Mouse (Mus musculus): Measurements from ENCODE around the gene Ngb. TPM values are rescaled to one million over a fixed set of nuclear protein-coding genes. Genes with fewer than 3 reads are reported as not detected.

The Ngb gene
- polyA plus RNA-seq, 1 experiment: 1.9 TPM

DNA sequence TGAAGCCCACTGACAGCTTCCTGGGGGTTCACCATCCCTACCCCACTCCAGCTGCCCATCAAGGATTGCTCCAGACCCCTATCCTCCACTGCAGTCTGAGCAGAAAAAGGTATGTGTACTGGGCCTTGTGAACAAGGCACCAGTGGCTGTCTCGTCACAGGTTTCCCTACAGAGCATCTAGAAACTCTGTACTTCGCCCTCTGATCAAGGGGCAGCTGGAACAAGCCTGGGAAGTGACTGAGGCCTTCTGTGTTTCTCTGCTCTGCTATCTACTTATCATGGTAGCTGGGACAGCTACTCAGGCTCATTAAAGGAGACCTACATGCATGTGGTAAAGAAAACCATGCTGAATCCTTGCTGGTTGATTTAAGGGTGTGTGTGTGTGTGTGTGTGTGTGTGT lies 12.6 kb downstream of the Ngb start:
- TF ChIP-seq POLR2A (IDR thresholded peaks at IDR 0.05; ENCODE audit: borderline replicate concordance, extremely low read depth, insufficient read depth, insufficient read length, poor library complexity, severe bottlenecking): no peak
- no peak for TF ChIP-seq CTCF (IDR thresholded peaks at IDR 0.05; ENCODE audit: borderline replicate concordance, extremely low read depth, insufficient read depth, insufficient read length)
- no peak for DNase-seq (ENCODE audit: low read depth)

DNA sequence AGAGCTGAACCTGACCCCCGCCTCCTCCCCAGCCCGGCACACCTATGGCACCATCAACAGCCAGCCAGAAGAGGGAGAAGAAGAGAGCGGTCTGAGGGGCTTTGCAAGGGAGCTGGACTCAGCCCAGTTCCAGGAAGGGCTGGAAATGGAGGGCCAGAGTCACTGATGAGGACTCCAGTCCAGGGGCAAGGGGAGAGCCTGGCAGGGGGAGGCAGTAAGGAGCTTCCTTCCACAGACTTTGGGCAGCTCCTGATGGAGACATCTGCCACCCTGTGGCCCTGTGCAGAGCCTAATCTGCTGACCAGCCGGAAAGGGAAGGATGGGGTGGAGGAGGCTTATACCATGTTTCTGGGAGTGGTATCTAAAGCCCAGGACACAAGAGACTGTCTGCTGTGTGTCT lies 13.1 kb downstream of the Ngb start:
- no peak for DNase-seq (ENCODE audit: low read depth)
- TF ChIP-seq POLR2A (IDR thresholded peaks at IDR 0.05; ENCODE audit: borderline replicate concordance, extremely low read depth, insufficient read depth, insufficient read length, poor library complexity, severe bottlenecking): no peak
- no peak for TF ChIP-seq CTCF (IDR thresholded peaks at IDR 0.05; ENCODE audit: borderline replicate concordance, extremely low read depth, insufficient read depth, insufficient read length)

DNA sequence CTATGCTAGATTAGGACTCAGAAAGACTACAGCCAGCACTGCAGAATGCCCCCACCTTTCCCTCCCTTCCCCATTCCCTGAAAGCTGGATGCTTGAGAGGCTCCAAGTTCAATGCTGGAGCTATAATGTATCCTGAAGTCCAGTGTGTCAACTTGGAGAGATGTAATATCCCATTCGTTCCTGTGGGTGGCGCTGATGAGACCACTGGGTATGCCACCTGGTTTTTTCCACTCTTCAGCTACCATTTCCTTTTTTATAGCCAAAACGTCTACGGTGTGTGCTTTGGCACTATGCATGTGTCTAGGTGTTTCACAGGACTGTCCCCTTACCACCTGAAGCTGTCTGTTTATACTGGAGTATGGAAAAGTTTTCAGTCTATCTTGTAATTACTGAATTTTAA lies 14.0 kb downstream of the Ngb start:
- no peak for DNase-seq (ENCODE audit: low read depth)
- TF ChIP-seq POLR2A (IDR thresholded peaks at IDR 0.05; ENCODE audit: borderline replicate concordance, extremely low read depth, insufficient read depth, insufficient read length, poor library complexity, severe bottlenecking) (no peak), CTCF (IDR thresholded peaks at IDR 0.05; ENCODE audit: borderline replicate concordance, extremely low read depth, insufficient read depth, insufficient read length) (peak; percentile 38; the same call in 1 of the 2 replicates)

DNA sequence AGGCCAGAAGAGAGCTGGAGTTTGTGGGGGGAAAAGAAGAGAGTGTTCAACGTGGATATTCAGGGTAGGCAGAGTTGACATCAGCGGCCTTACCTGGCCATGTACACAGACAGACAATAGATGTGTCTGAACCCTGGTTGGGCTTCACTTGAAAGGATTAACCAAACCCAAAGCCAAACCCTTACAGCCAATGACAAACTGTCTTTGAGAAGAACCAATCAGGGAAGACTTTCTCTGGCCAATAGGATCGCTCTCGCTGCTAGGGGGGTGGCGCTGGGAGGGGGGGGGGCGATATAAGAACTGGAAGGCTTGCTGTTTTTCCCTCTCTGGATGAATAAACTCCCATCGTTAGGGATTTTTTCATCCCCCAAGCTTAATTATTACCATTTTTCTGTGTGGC lies 15.1 kb downstream of the Ngb start:
- DNase-seq (ENCODE audit: low read depth): no peak
- TF ChIP-seq POLR2A (IDR thresholded peaks at IDR 0.05; ENCODE audit: borderline replicate concordance, extremely low read depth, insufficient read depth, insufficient read length, poor library complexity, severe bottlenecking) (no peak), CTCF (IDR thresholded peaks at IDR 0.05; ENCODE audit: borderline replicate concordance, extremely low read depth, insufficient read depth, insufficient read length) (no peak)

DNA sequence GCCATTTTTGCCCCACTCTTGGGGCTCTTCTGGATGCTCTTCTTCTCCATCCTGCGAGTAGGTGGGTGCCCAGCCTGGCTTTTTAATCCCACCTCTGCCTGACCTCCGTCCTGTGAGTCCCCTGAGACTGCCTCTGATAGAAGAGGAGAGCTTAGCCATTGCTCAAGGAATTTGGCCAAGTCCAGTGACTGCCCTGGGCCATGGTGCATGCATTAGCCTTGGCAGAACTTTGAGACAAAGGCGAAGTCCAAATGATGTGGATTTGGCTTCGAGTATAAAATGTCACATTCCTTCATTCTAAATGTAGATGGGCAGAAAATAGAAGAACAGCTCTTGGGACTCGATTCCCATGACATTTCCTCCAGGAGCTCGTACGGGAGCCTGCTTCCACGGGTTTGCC lies 19.5 kb downstream of the Ngb start:
- TF ChIP-seq POLR2A (IDR thresholded peaks at IDR 0.05; ENCODE audit: borderline replicate concordance, extremely low read depth, insufficient read depth, insufficient read length, poor library complexity, severe bottlenecking) (no peak), CTCF (IDR thresholded peaks at IDR 0.05; ENCODE audit: borderline replicate concordance, extremely low read depth, insufficient read depth, insufficient read length) (no peak)
- DNase-seq (ENCODE audit: low read depth): no peak

DNA sequence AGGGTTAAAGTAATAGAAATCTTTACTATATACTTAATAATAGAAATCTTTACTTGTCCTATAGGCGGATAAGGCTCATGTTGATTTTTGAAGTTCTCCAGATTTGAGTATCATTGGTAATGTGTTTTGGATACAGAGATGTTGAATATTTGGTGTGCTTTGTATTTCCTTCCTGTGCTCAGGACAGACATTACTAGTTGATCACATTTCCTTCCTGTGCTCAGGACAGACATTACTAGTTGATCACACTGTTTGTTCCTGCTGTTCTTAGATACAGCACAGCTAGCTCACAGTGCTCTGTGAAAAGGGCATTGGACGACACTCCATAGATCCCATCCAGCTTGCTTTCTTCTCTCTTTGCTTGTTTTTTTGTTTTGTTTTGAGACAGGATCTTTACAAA lies 25.7 kb downstream of the Ngb start:
- TF ChIP-seq POLR2A (IDR thresholded peaks at IDR 0.05; ENCODE audit: borderline replicate concordance, extremely low read depth, insufficient read depth, insufficient read length, poor library complexity, severe bottlenecking): no peak
- TF ChIP-seq CTCF (IDR thresholded peaks at IDR 0.05; ENCODE audit: borderline replicate concordance, extremely low read depth, insufficient read depth, insufficient read length): no peak

DNA sequence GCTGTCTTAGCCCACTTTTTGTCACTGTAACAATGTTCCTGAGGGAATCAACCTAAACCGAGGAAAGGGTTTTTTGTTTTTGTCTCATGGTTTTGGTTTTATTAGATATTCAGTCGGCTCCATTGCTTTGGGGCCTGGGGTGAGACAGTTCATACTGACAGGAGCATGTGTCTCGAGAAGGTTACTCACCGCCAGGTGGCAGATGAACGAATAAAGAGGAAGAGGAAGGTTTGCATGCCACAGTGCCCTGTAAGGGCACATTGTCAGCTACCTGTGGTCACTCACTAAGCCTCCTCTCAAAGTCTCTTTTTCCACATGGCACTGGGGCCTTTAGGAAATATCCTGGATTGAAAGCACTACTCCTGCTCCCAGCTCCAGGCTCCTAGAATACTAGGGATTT lies 31.8 kb downstream of the Ngb start:
- TF ChIP-seq CTCF (IDR thresholded peaks at IDR 0.05; ENCODE audit: borderline replicate concordance, extremely low read depth, insufficient read depth, insufficient read length) (no peak), POLR2A (IDR thresholded peaks at IDR 0.05; ENCODE audit: borderline replicate concordance, extremely low read depth, insufficient read depth, insufficient read length, poor library complexity, severe bottlenecking) (no peak)
- no peak for DNase-seq (ENCODE audit: low read depth)

More for the DNA sequence above, 25.7 kb downstream of the Ngb start:
- no peak for DNase-seq (ENCODE audit: low read depth)

DNA sequence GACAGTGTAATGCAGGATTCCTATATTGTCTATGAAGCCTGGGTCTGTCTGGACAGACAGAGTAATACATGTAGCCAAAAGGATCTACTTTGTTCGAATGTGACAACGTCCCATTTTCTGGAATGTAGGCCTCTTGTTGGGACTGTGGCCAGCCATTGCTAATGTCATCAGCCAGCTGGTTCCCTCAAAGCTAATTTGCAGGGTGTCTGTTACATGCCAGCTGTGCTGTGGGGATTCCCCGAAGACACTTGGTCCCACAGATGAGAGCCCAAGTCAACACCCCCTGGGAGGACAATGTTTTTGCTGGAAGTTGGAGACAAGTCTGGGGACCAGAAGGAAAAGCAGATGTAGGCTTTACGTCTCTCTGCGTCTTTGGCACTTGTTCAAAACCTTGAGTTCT lies 35.9 kb downstream of the Ngb start:
- TF ChIP-seq POLR2A (IDR thresholded peaks at IDR 0.05; ENCODE audit: borderline replicate concordance, extremely low read depth, insufficient read depth, insufficient read length, poor library complexity, severe bottlenecking): no peak
- peak; percentile 20 for DNase-seq (ENCODE audit: low read depth)

DNA sequence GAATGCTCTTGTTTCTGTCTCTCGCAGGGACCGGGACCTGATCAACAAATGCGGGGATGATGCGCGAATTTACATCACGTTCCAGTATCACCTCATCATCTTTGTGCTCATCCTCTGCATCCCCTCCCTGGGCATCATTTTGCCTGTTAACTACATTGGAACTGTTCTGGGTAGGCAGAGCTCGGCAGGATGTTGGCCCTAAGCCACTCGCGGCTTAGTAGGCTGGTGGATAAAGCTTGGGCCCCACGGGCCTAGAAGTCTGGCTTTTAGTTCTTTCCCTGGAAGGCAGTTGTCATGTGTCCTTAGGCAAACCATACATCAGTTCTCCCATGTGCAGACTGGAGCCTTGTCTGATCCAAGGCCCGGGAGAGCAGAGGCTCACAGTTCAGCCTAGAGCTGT lies 36.9 kb downstream of the Ngb start:
- no peak for TF ChIP-seq POLR2A (IDR thresholded peaks at IDR 0.05; ENCODE audit: borderline replicate concordance, extremely low read depth, insufficient read depth, insufficient read length, poor library complexity, severe bottlenecking)
- no peak for TF ChIP-seq CTCF (IDR thresholded peaks at IDR 0.05; ENCODE audit: borderline replicate concordance, extremely low read depth, insufficient read depth, insufficient read length)
- peak; percentile 28 for DNase-seq (ENCODE audit: low read depth)

DNA sequence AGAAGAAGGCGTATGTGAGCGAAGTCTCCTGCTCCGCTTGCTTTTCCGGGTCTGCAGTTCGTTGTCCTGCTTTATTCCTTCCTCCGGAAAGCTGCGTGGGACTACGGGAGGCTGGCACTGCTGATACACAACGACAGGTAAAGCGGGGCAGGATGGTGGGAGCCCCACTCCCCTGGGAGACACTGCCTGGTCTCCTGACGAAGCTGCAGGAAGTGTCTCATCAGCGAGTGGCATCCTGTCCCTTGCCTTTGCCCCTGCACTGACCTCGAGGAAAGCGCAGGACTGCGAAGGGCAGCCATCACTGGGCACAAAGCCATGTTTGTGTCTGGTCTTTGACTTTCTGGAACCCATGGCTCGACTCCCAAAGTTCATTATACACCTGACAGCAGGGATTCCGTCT lies 45.3 kb downstream of the Ngb start:
- DNase-seq (ENCODE audit: low read depth): no peak

DNA sequence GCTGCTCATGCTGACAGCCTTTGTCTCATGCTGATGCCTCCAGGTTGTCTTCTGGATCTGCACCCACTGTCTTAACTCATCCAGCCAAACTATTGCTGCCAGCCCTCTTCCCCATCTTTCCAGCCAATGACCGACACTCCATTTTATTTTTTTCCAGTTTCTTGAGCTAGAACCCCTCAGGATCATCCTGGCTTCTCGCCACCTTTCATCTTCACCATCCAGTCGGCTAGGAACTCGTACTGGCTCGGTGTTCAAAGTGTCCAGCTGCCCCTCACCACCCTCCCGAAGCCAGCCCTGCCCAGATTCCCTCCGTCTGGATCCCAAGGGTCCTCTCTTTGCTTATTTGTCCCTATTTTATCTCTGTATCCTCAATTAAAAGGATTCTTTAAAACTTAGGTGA lies 47.5 kb downstream of the Ngb start:
- no peak for DNase-seq (ENCODE audit: low read depth)
- TF ChIP-seq CTCF (IDR thresholded peaks at IDR 0.05; ENCODE audit: borderline replicate concordance, extremely low read depth, insufficient read depth, insufficient read length) (no peak), POLR2A (IDR thresholded peaks at IDR 0.05; ENCODE audit: borderline replicate concordance, extremely low read depth, insufficient read depth, insufficient read length, poor library complexity, severe bottlenecking) (no peak)

More for the DNA sequence above, 45.3 kb downstream of the Ngb start:
- TF ChIP-seq POLR2A (IDR thresholded peaks at IDR 0.05; ENCODE audit: borderline replicate concordance, extremely low read depth, insufficient read depth, insufficient read length, poor library complexity, severe bottlenecking) (no peak), CTCF (IDR thresholded peaks at IDR 0.05; ENCODE audit: borderline replicate concordance, extremely low read depth, insufficient read depth, insufficient read length) (no peak)

DNA sequence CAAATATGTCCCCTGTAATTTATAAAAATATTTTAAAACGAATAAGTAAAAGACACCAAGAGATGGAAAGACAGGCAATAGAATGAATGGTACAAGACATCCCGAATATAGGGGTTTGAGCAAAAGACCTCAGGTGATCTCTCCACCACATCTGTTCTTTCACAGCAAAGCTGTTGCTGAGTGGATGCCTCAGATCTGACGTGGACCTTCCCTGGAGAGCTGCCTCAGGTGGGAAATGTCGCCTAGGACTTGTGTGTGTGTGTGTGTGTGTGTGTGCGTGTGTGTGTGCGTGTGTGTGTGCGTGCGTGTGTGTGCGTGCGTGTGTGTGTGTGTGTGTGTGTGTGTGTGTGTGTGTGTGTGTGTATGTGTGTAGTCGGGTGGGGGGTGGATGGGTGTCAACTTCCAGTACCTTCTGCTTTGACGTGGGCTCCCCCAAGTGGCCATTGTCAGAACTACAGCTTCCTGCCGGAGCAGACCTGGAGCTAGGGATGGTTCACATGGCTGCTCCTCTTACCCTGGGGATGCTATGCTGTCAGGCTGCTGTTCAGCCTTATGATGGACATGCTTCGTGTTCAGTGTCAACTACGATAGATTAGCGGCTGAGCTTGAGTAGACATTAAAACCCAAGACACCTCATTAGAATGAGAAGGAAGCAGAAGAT lies 49.5 kb downstream of the Ngb start:
- TF ChIP-seq CTCF (IDR thresholded peaks at IDR 0.05; ENCODE audit: borderline replicate concordance, extremely low read depth, insufficient read depth, insufficient read length): peak; percentile 91
- no peak for TF ChIP-seq POLR2A (IDR thresholded peaks at IDR 0.05; ENCODE audit: borderline replicate concordance, extremely low read depth, insufficient read depth, insufficient read length, poor library complexity, severe bottlenecking)
- DNase-seq (ENCODE audit: low read depth): peak; percentile 85
